Mouse (Mus musculus): ENCODE data around the gene Ptprn2.

The Ptprn2 gene

GRCm38 (mm10) chr12:117314987-117315386 lies 829.5 kb downstream of the Ptprn2 start:
- no peak for DNase-seq (ENCODE audit: low read depth, low spot score)

GRCm38 (mm10) chr12:117315661-117316060 lies 830.1 kb downstream of the Ptprn2 start:
- no peak for DNase-seq (ENCODE audit: low read depth, low spot score)

- DNase-seq (ENCODE audit: low read depth, low spot score) = no peak
These were observed 832.7 kb downstream of the Ptprn2 start for GRCm38 (mm10) chr12:117318229-117318628.

GRCm38 (mm10) chr12:117323017-117323416 lies 837.5 kb downstream of the Ptprn2 start:
- DNase-seq (ENCODE audit: low read depth, low spot score) = peak; percentile 8
